ENCODE assay signal across 8 mouse cellular contexts in the genomic region with DNA sequence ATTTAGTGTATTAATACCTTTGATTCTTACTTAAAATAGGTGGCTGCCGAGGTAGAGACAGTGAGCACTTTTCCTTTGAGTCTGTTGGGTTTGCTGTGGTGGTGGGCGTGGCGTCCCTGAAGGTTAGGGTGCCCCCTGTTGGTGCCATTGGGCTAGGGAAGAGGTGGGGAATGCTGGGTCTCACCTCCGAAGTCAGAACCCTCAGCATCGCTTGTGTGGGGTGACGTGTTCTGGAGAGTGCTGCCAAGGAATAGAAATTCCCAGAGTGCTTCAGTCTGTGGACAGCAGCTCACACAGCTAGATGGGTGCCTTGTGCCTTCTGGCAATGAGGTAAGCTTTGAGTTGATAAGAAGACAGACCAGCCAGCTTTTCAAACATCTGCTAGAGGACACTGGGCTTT.
DNase-seq lines count a peak whose midpoint lies in the region; ATAC-seq and TF ChIP-seq lines count a peak whose summit lies in the region.

No protein-coding gene starts in this region.

- no peaks in the 10 kb centered on the region for H3K36me3 ChIP-seq in intestine, postnatal 0 days (ENCODE audit: control insufficient read depth, insufficient read depth)
- no peaks in the 10 kb centered on the region for H3K36me3 ChIP-seq in intestine, embryonic 16.5 days (ENCODE audit: control insufficient read depth, insufficient read depth, low read length)

- H3K27ac ChIP-seq in intestine, postnatal 0 days (ENCODE audit: low read depth, low read length): no peak overlapping the region
- H3K27ac ChIP-seq in intestine, embryonic 16.5 days (ENCODE audit: low read length): no peak overlapping the region
- H3K27ac ChIP-seq in embryonic fibroblast, embryonic 13.5 days (ENCODE audit: insufficient read depth, low read length): peak overlapping the region; percentile 94

- H3K9me3 ChIP-seq in intestine, postnatal 0 days (ENCODE audit: control insufficient read depth): no peaks in the 10 kb centered on the region
- no peaks in the 10 kb centered on the region for H3K9me3 ChIP-seq in intestine, embryonic 16.5 days (ENCODE audit: control insufficient read depth, low read length)

- peak; percentile 59 for DNase-seq in NIH3T3 (ENCODE audit: low read depth)
- DNase-seq in naive thymus-derived CD4-positive, alpha-beta T cell, adult 2 months (ENCODE audit: low read depth): peak; percentile 26
- DNase-seq in cerebellum, adult 9-11 months: no peak
- DNase-seq in layer of hippocampus, adult 8-10 months (ENCODE audit: low spot score in 2 of 2): no peak

- 0 out of 2 replicates have a peak, but pooled peaks cover 4% of the 10 kb centered on the region for H3K4me1 ChIP-seq in intestine, postnatal 0 days (replicated peaks; ENCODE audit: control insufficient read depth, insufficient read depth, low read length)
- H3K4me1 ChIP-seq in intestine, embryonic 16.5 days (ENCODE audit: control insufficient read depth, insufficient read depth, low read length): peaks cover 3% of the 10 kb centered on the region; the same call in 1 of the 2 replicates
- H3K4me1 ChIP-seq in embryonic fibroblast, embryonic 13.5 days (ENCODE audit: control insufficient read depth, insufficient read depth, low read length): peaks cover 11% of the 10 kb centered on the region

- WGBS in intestine, postnatal 0 days: 79% methylated on average over 6 of the region's 6 CpGs
- WGBS in intestine, embryonic 16.5 days: 71% methylated on average over 6 of the region's 6 CpGs

- peak; percentile 46 for TF ChIP-seq CTCF in intestine, postnatal 0 days (IDR thresholded peaks at IDR 0.05; ENCODE audit: low read depth)
- TF ChIP-seq CTCF in embryonic fibroblast, embryonic 13.5 days (IDR thresholded peaks at IDR 0.05; ENCODE audit: borderline replicate concordance, insufficient read depth, low read length): peak; percentile 47; the same call in 1 of the 2 replicates

- no peak for ATAC-seq in intestine, postnatal 0 days
- no peak for ATAC-seq in intestine, embryonic 16.5 days
- ATAC-seq in megakaryocyte, adult 5-6 weeks (ENCODE audit: poor library complexity, severe bottlenecking): no peak

- H3K4me2 ChIP-seq in intestine, postnatal 0 days (replicated peaks; ENCODE audit: low read depth): no peak overlapping the region
- H3K4me2 ChIP-seq in intestine, embryonic 16.5 days (ENCODE audit: low read depth, low read length): no peak overlapping the region

- H3K27me3 ChIP-seq in intestine, postnatal 0 days (replicated peaks; ENCODE audit: control insufficient read depth, insufficient read depth, low read length): no peaks in the 10 kb centered on the region
- no peaks in the 10 kb centered on the region for H3K27me3 ChIP-seq in intestine, embryonic 16.5 days (replicated peaks; ENCODE audit: control insufficient read depth, insufficient read depth, low read length)

- no peak overlapping the region for H3K9ac ChIP-seq in intestine, postnatal 0 days (ENCODE audit: low read depth, low read length)
- no peak overlapping the region for H3K9ac ChIP-seq in intestine, embryonic 16.5 days (ENCODE audit: low read depth, low read length)

- H3K4me3 ChIP-seq in intestine, postnatal 0 days (ENCODE audit: low read depth, low read length): no peak overlapping the region
- no peak overlapping the region for H3K4me3 ChIP-seq in intestine, embryonic 16.5 days (ENCODE audit: low read length)
- no peak overlapping the region for H3K4me3 ChIP-seq in embryonic fibroblast, embryonic 13.5 days (ENCODE audit: insufficient read depth, low read length)

- TF ChIP-seq POLR2A in embryonic fibroblast, embryonic 13.5 days (IDR thresholded peaks at IDR 0.05; ENCODE audit: low read depth, low read length): no peak

Comparison
In these comparisons a context has a peak if more than half of its experiments do, and no peak if none do; other contexts are left out.
1. DNase-seq: peak in NIH3T3 (single experiment) and naive thymus-derived CD4-positive, alpha-beta T cell, adult 2 months (single experiment); none in cerebellum, adult 9-11 months (single experiment) and layer of hippocampus, adult 8-10 months (0 of 2).